Mouse (Mus musculus): ENCODE results near the gene Cdkal1.

Gene Cdkal1

GRCm38 (mm10) chr13:29701400-29701799, 154.1 kb downstream of the Cdkal1 start:
- no peak for DNase-seq (ENCODE audit: low read depth, low spot score)

GRCm38 (mm10) chr13:29699896-29700295, 155.6 kb downstream of the Cdkal1 start:
- no peak for DNase-seq (ENCODE audit: low read depth, low spot score)

- DNase-seq (ENCODE audit: low read depth, low spot score) = no peak
Measured at GRCm38 (mm10) chr13:29698307-29698985, 157.0 kb downstream of the Cdkal1 start.

- no peak for DNase-seq (ENCODE audit: low read depth, low spot score)
Measured at GRCm38 (mm10) chr13:29697230-29697629, 158.2 kb downstream of the Cdkal1 start.

GRCm38 (mm10) chr13:29690734-29691133, 164.7 kb downstream of the Cdkal1 start:
- no peak for DNase-seq (ENCODE audit: low read depth, low spot score)

- DNase-seq (ENCODE audit: low read depth, low spot score) = no peak
Measured at GRCm38 (mm10) chr13:29688851-29689250, 166.6 kb downstream of the Cdkal1 start.

GRCm38 (mm10) chr13:29687872-29688271, 167.6 kb downstream of the Cdkal1 start:
- no peak for DNase-seq (ENCODE audit: low read depth, low spot score)

- no peak for DNase-seq (ENCODE audit: low read depth, low spot score)
Measured at GRCm38 (mm10) chr13:29679479-29680186, 175.8 kb downstream of the Cdkal1 start.

GRCm38 (mm10) chr13:29677559-29677958, 177.9 kb downstream of the Cdkal1 start:
- no peak for DNase-seq (ENCODE audit: low read depth, low spot score)

- DNase-seq (ENCODE audit: low read depth, low spot score) = no peak
Measured at GRCm38 (mm10) chr13:29670626-29671025, 184.8 kb downstream of the Cdkal1 start.

- DNase-seq (ENCODE audit: low read depth, low spot score) = no peak
Measured at GRCm38 (mm10) chr13:29663908-29664307, 191.6 kb downstream of the Cdkal1 start.

GRCm38 (mm10) chr13:29655841-29656365, 199.6 kb downstream of the Cdkal1 start:
- no peak for DNase-seq (ENCODE audit: low read depth, low spot score)

- DNase-seq (ENCODE audit: low read depth, low spot score) = no peak
Measured at GRCm38 (mm10) chr13:29653407-29653806, 202.1 kb downstream of the Cdkal1 start.

- no peak for DNase-seq (ENCODE audit: low read depth, low spot score)
Measured at GRCm38 (mm10) chr13:29652791-29653190, 202.7 kb downstream of the Cdkal1 start.

GRCm38 (mm10) chr13:29650576-29651236, 204.8 kb downstream of the Cdkal1 start:
- DNase-seq (ENCODE audit: low read depth, low spot score) = no peak

- no peak for DNase-seq (ENCODE audit: low read depth, low spot score)
Measured at GRCm38 (mm10) chr13:29649593-29649992, 205.9 kb downstream of the Cdkal1 start.

GRCm38 (mm10) chr13:29642226-29642625, 213.2 kb downstream of the Cdkal1 start:
- DNase-seq (ENCODE audit: low read depth, low spot score) = no peak

GRCm38 (mm10) chr13:29641200-29641599, 214.3 kb downstream of the Cdkal1 start:
- DNase-seq (ENCODE audit: low read depth, low spot score) = no peak

- DNase-seq (ENCODE audit: low read depth, low spot score) = no peak
Measured at GRCm38 (mm10) chr13:29640186-29640585, 215.3 kb downstream of the Cdkal1 start.

GRCm38 (mm10) chr13:29638303-29638702, 217.2 kb downstream of the Cdkal1 start:
- no peak for DNase-seq (ENCODE audit: low read depth, low spot score)

GRCm38 (mm10) chr13:29637788-29638187, 217.7 kb downstream of the Cdkal1 start:
- no peak for DNase-seq (ENCODE audit: low read depth, low spot score)

- no peak for DNase-seq (ENCODE audit: low read depth, low spot score)
Measured at GRCm38 (mm10) chr13:29635581-29635980, 219.9 kb downstream of the Cdkal1 start.
